Mouse (Mus musculus): ENCODE results near the gene Gm10477.
A peak's percentile ranks its signal among the peaks of the same experiment; 100 is the strongest.
"Not testable (repeated sequence)": the region's sequence is repeated elsewhere in the genome, so short reads cannot be mapped to it uniquely, and the experiment has no call there.

Gene Gm10477

GRCm38 (mm10) chrX:56524442-56524841 lies at the start of gene Gm10477:
Gene Gm10477 (plus strand): TSS chrX:56524742.
- not testable (repeated sequence) for DNase-seq

- DNase-seq, result no peak
Observed at GRCm38 (mm10) chrX:56477553-56477952, 47.0 kb upstream of the Gm10477 start.

- no peak for DNase-seq
Observed at GRCm38 (mm10) chrX:56481906-56482305, 42.6 kb upstream of the Gm10477 start.

- DNase-seq, result peak; percentile 70 to 88
Observed at GRCm38 (mm10) chrX:56489758-56490157, 34.8 kb upstream of the Gm10477 start.

GRCm38 (mm10) chrX:56497241-56497640 lies 27.3 kb upstream of the Gm10477 start:
- DNase-seq, result no peak

GRCm38 (mm10) chrX:56531266-56531665 lies 6.7 kb downstream of the Gm10477 start:
- DNase-seq, result peak; percentile 50 to 85

- peak; percentile 13 to 61 for DNase-seq
Observed at GRCm38 (mm10) chrX:56537162-56537561, 12.6 kb downstream of the Gm10477 start.

GRCm38 (mm10) chrX:56549506-56549905 lies 25.0 kb downstream of the Gm10477 start, which contains the start of gene Gm648:
Gene Gm648 (minus strand): TSS chrX:56549606.
- DNase-seq, result no peak

GRCm38 (mm10) chrX:56553584-56553983 lies 29.0 kb downstream of the Gm10477 start:
- no peak for DNase-seq

- DNase-seq, result peak; percentile 15 to 62
Observed at GRCm38 (mm10) chrX:56572465-56572864, 47.9 kb downstream of the Gm10477 start.

Data from kidney, postnatal 36 days (tissue).